Mouse (Mus musculus): ENCODE measurements around the gene Ube2d2b.

Gene Ube2d2b

GRCm38 (mm10) chr5:107829998-107830560 lies at the start of gene Ube2d2b:
Gene Ube2d2b (plus strand): TSS chr5:107830099.
- no peak for DNase-seq (ENCODE audit: low spot score)

GRCm38 (mm10) chr5:107782360-107782759 lies 47.5 kb upstream of the Ube2d2b start:
- no peak for DNase-seq (ENCODE audit: low spot score)

GRCm38 (mm10) chr5:107787682-107788443 lies 42.0 kb upstream of the Ube2d2b start:
- DNase-seq (ENCODE audit: low spot score) = no peak

- no peak for DNase-seq (ENCODE audit: low spot score)
Observed at GRCm38 (mm10) chr5:107789492-107789891, 40.4 kb upstream of the Ube2d2b start.

GRCm38 (mm10) chr5:107791966-107792365 lies 37.9 kb upstream of the Ube2d2b start:
- DNase-seq (ENCODE audit: low spot score) = no peak

- no peak for DNase-seq (ENCODE audit: low spot score)
Observed at GRCm38 (mm10) chr5:107792516-107792915, 37.4 kb upstream of the Ube2d2b start.

- no peak for DNase-seq (ENCODE audit: low spot score)
Observed at GRCm38 (mm10) chr5:107793258-107793657, 36.6 kb upstream of the Ube2d2b start.

GRCm38 (mm10) chr5:107793927-107794326 lies 36.0 kb upstream of the Ube2d2b start:
- no peak for DNase-seq (ENCODE audit: low spot score)

GRCm38 (mm10) chr5:107798290-107798689 lies 31.6 kb upstream of the Ube2d2b start:
- DNase-seq (ENCODE audit: low spot score) = no peak

GRCm38 (mm10) chr5:107801234-107801633 lies 28.7 kb upstream of the Ube2d2b start:
- DNase-seq (ENCODE audit: low spot score) = no peak

GRCm38 (mm10) chr5:107802621-107803020 lies 27.3 kb upstream of the Ube2d2b start:
- DNase-seq (ENCODE audit: low spot score) = no peak

GRCm38 (mm10) chr5:107807496-107807895 lies 22.4 kb upstream of the Ube2d2b start:
- DNase-seq (ENCODE audit: low spot score) = no peak

GRCm38 (mm10) chr5:107814651-107815050 lies 15.2 kb upstream of the Ube2d2b start:
- no peak for DNase-seq (ENCODE audit: low spot score)

- no peak for DNase-seq (ENCODE audit: low spot score)
Observed at GRCm38 (mm10) chr5:107822521-107822920, 7.4 kb upstream of the Ube2d2b start.

GRCm38 (mm10) chr5:107831351-107831750 lies 1.5 kb downstream of the Ube2d2b start:
- DNase-seq (ENCODE audit: low spot score) = no peak

GRCm38 (mm10) chr5:107834287-107834686 lies 4.4 kb downstream of the Ube2d2b start:
- DNase-seq (ENCODE audit: low spot score) = no peak

GRCm38 (mm10) chr5:107838891-107839644 lies 9.2 kb downstream of the Ube2d2b start:
- DNase-seq (ENCODE audit: low spot score) = no peak

- no peak for DNase-seq (ENCODE audit: low spot score)
Observed at GRCm38 (mm10) chr5:107840549-107841238, 10.8 kb downstream of the Ube2d2b start.

GRCm38 (mm10) chr5:107847349-107847748 lies 17.4 kb downstream of the Ube2d2b start:
- no peak for DNase-seq (ENCODE audit: low spot score)

GRCm38 (mm10) chr5:107847817-107848216 lies 17.9 kb downstream of the Ube2d2b start:
- no peak for DNase-seq (ENCODE audit: low spot score)

GRCm38 (mm10) chr5:107848964-107849363 lies 19.1 kb downstream of the Ube2d2b start:
- no peak for DNase-seq (ENCODE audit: low spot score)

GRCm38 (mm10) chr5:107853807-107854206 lies 23.9 kb downstream of the Ube2d2b start:
- DNase-seq (ENCODE audit: low spot score) = no peak
